Mouse (Mus musculus) adrenal gland, postnatal 36 days (tissue): ENCODE data around the gene Ripk3. TPM values are rescaled to one million over a fixed set of nuclear protein-coding genes. Genes with fewer than 3 reads are reported as not detected.

ENCODE experiments used
- DNase-seq, 2 experiments: peaks; one replicate each; pipeline ENCODE4 v3.0.0; 2021; ENCODE audit warnings: mixed read lengths in 1 of 2
- total RNA-seq, 2 experiments: library from RNA; stranded (reverse); gene quantifications; 2 replicates each; pipeline ENCODE4 v1.2.3; 2021

Ripk3 gene
- total RNA-seq, 2 experiments from 2014 or later, result 4.5 to 5.3 TPM

DNA sequence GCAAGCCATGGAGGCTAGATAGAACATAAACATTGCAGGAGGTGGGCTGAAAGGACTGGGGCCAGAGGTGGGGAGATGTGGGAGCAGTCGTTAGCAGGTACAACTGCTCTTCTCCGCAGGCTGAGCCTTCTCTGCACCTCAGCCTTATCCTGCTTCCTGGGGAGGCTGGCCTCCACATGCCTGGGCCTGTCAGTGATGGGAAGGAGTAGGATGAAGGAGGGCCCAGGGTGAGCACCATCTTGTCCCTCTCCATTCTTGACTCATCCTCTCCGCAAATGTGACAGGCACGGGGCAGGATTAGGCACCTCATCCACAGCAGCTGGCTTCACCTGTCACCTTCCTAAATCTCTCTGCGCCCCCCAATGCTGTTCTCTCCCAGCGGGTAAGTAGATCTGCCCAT is 27.5 kb downstream of the Ripk3 start, which contains the start of gene Ltb4r2:
Ltb4r2 (plus strand) TSS at position 266 of the 400 bp plus-strand sequence.
- DNase-seq, result no peak

DNA sequence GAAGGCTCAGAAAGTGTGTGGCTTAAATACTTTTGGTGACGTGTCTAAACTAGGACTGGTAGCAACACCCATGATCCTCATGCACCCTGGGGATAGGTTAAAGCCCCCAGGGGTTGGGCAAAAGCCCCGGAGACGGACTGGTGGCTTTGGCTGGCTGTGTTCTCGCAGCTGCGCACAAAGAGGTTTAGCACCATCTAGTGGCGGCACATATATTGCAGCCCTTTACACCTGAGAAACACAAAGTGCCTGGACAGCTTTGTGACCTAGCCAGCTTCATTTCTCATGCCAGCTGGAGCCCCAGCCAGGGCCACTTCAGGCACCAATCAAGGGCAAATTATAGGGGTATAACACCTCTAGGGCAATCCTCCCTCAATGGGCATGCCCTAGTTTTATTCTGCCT is 28.5 kb downstream of the Ripk3 start:
- peak; percentile 85 for DNase-seq

DNA sequence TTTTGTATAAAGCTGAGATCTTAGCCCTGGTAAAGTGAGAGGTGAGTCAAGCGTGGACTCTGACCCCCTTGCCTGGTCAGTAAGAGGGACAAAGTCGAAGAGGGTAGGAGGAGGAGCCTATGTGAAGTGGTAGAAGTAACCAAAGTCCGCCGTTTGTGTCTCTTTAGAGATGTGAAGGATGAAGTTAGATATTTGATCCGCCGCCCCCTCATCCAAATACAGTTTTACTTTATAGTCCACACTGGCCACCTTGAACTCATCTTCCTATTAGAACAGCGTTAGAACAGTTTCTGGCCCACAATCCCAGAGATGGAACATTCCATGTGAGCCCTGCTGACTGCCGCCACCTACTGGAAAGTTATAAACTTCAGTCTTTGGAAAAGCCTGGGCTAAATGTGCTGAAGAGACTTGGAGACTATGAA is 30.3 kb downstream of the Ripk3 start, which contains the start of gene Cideb:
Cideb (minus strand) TSS at position 96 of the 422 bp plus-strand sequence.
- peak; percentile 43 to 65 for DNase-seq

DNA sequence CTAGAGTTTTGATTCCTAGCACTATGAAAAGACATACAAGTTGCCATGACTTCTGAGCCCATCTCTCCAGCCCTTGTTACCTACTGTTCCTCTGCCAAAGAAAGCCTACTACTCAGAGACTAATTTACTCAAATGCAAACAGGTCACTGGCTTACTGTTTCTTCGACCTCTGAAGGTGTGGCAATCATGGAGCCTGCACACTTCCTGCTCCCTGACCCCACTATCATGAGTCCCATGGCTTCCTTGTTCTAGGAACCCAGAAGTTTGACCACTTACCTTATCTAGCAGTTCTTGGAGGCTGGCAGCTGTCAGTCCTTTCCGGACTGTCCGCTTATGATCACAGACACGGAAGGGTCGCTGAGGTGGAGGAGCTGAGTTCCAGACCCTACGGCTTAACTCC is 31.1 kb downstream of the Ripk3 start:
- DNase-seq, result no peak

DNA sequence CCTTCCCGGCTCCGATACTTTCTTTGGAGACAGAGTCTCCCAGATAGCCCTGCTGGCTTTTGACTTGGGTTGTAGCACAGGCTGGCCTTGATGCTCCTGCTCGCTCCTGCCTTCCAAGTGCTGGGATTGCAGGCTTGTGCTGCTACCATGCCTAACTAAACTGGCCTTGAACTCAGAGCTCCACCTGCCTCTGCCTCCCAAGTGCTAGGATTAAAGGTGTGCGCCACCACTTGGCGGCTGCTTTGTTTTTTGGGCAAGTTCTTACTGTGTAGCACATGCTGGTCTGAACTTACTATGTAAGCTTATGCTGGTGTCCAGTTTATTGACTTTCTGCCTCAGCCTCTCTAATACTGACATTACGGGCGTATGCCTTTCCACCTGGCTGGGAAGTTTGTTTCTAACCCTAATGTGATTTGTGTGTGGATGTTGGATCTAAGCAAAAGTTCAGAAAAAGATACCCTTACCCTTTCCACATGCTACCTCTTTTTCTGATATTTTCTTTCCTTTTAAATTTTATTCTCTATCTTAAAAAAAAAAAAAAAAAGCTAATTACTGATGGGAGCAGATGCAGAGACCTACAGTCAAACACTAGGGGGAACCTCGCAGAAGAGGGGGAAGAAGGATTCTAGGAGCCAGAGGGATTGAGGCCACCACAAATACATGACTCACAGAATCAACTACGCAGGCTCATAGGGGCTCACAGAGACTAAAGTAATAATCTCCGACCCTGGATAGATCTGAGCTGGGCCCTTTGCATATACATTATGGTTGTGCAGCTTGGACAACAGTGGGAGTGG is 41.4 kb downstream of the Ripk3 start:
- DNase-seq, result no peak

DNA sequence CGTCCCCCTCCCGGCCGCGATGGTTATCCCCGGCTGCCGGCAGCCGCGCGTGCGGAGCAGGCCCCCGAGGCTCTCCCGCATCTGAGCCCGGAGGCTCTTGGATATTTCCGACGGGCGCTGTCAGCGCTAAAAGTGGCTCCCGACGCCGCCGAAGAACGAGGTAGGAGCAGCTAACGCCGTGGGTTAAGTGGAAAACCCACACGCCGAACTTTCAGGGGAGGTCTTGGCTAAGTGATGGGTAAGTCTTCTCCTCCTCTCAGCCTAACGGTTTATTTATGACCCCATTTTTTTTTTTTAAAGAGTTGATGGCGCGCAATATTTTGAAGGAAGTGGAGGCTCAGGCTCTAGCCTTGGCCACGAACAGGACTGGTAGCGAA is 42.8 kb downstream of the Ripk3 start:
- no peak for DNase-seq

DNA sequence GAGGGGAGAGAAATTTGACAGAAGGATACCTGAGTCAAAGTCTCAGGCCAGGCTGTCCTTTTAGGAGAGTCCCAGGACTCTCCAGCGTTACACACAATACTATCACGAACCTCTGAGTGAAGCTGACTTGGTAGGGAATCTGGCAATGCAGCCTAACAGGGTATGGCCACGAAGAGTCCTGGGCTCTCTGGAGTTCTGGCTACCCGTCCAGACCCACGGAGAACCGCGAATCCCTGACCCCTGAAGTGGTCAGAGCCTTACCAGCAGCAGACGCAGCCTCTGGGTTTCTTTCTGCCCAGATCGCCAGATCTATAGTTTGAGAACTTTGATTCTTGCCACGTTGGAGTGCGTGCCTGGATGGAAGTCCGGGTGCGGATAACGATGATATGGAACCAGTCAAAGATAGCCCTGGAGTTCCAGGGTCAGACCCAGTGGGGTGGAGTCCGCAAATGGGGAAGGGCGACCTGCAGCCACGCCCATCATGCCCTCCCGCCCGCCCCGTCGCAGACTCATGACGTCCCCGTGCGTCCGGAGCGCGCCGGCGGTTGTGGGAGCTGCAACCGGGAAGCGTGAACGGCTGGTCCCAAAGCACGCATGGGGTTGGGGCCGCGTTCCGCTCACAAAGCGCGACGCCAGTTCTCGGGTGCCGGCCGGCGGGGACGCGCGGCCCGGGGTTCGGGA is 43.3 kb downstream of the Ripk3 start, which contains the start of the genes Dhrs1 and Nop9:
Dhrs1 (minus strand) TSS at position 511 of the 681 bp plus-strand sequence.
Nop9 (plus strand) TSS at position 514 of the 681 bp plus-strand sequence.
- DNase-seq, result peak; percentile 92 to 93

DNA sequence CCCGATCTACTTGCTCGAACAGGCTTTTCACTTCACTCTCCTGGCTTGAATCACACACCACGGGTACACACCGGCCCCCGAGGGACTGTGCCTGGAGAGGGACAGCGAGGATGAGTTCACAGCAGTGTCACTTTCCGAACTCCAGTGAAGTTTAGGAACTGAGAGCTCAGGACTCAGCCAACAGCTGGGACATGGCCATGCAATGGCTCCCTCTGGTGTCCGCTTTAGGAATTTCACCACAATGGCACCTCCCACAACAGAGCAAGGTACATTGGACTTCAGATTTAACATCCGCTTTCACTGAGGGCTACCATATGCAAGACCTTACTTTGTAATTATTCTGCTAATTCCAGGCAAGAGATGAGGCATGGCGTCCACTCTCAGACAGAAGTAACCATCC is 45.0 kb downstream of the Ripk3 start:
- DNase-seq, result peak; percentile 87 to 90

DNA sequence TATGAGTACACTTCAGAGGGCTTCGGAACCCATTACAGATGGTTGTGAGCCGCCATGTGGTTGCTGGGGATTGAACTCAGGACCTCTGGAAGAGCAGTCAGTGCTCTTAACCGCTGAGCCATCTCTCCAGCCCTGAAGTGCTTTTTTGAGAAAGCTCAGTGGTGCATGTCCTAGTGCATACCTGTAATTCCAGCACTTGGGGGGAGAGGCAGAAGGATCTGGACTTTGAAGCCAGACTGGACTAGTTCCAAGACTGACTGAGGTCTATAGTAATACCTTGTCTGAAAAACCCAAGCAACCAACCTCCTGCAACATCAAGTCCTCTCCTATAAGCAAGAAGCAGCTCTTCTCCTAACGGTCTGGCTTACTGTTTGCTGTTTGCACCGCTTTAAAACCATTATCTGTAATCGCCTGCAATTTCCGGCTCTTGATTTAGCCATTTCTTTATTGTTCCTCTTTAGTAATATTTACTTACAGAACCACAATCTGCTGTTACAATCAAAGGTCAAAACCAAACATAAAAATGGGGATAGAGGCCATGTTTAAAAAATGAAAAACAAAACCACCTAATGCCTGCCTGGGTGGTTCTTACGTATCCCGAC is 51.5 kb downstream of the Ripk3 start:
- no peak for DNase-seq

DNA sequence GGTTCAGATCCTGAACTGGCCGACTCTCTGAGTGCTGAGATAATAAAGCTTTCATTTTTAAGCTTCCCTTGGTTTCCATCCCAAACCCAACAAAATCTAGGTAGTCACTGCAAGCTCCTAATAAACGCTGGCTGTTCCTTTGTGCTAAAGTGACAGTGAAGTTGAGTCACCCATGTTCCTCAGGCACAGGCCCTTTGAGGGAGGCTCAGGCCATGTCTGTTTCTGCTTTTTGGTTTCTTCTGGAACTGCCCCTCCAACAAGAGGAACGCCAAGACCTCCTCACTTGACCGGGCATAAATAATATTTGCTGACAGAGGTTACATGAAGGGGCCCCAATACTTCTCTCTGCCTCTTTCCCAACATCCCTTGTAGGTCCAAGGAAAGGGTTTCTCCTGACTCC is 52.9 kb downstream of the Ripk3 start:
- DNase-seq, result no peak

DNA sequence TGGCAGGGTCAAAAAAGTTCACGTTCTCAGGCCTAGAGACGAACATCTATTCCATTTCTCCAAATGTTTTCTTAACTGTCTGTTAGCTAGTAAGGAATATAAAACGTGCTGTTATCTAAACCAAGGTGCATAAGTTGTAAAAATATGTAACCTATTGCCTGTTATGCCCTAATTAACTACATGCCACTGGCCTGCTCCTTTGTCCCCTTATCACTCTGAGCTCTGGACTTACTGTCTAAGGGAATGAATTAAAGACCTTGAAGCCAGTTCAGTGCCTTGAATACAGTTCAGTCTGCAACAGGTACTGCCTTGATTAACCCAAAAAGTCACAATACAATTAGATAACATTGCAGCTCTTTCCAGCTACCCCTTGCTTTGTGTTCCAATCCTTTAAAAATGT is 53.3 kb downstream of the Ripk3 start:
- DNase-seq, result no peak

Other genes starting within 250 kb of the Ripk3 start
- gene Pck2, start 248.6 kb downstream of the Ripk3 start, total RNA-seq, result 10 to 100 TPM; 29.4 to 39.9 TPM
- 100 to 1,000 TPM; 110 to 139 TPM for gene Dcaf11, start 228.9 kb downstream of the Ripk3 start, total RNA-seq
- 1 to 10 TPM in 1 of 2 experiments, not detected in 1; 1.0 TPM for gene A730061H03Rik, start 228.5 kb downstream of the Ripk3 start, total RNA-seq
- 1 to 10 TPM in 1 of 2 experiments, under 1 TPM in 1; 0.63 to 1.5 TPM for gene Fitm1, start 213.2 kb downstream of the Ripk3 start, total RNA-seq
- gene Psme1, start 210.7 kb downstream of the Ripk3 start, total RNA-seq, result 100 to 1,000 TPM; 203 to 361 TPM
- 10 to 100 TPM; 28.0 to 45.9 TPM for gene Emc9, start 203.6 kb downstream of the Ripk3 start, total RNA-seq
- 100 to 1,000 TPM; 311 to 396 TPM for gene Psme2, start 197.8 kb downstream of the Ripk3 start, total RNA-seq
- 10 to 100 TPM; 33.7 to 33.9 TPM for gene Rnf31, start 197.2 kb downstream of the Ripk3 start, total RNA-seq
- gene Irf9, start 185.3 kb downstream of the Ripk3 start, total RNA-seq, result 10 to 100 TPM; 30.3 to 30.6 TPM
- 1 to 10 TPM; 5.8 to 6.6 TPM for gene Rec8, start 170.8 kb downstream of the Ripk3 start, total RNA-seq
- 100 to 1,000 TPM; 112 to 157 TPM for gene Ipo4, start 152.9 kb downstream of the Ripk3 start, total RNA-seq
- not detected for gene Gm49378, start 151.0 kb downstream of the Ripk3 start, total RNA-seq
- 10 to 100 TPM; 83.2 to 98.1 TPM for gene Tm9sf1, start 145.1 kb downstream of the Ripk3 start, total RNA-seq
- 1 to 10 TPM; 1.6 to 1.7 TPM for gene Tssk4, start 138.7 kb downstream of the Ripk3 start, total RNA-seq
- 10 to 100 TPM; 43.6 to 76.9 TPM for gene Mdp1, start 128.4 kb downstream of the Ripk3 start, total RNA-seq
- gene Gmpr2, start 116.9 kb downstream of the Ripk3 start, total RNA-seq, result 10 to 100 TPM; 26.6 to 28.9 TPM
- 100 to 1,000 TPM; 335 to 393 TPM for gene Nedd8, start 116.7 kb downstream of the Ripk3 start, total RNA-seq
- gene Tinf2, start 107.0 kb downstream of the Ripk3 start, total RNA-seq, result 10 to 100 TPM; 30.8 to 35.6 TPM
- under 1 TPM; 0.26 TPM for gene Tgm1, start 74.9 kb downstream of the Ripk3 start, total RNA-seq
- 10 to 100 TPM; 17.2 to 25.1 TPM for gene Rabggta, start 66.6 kb downstream of the Ripk3 start, total RNA-seq
- gene Dhrs1, start 43.2 kb downstream of the Ripk3 start, total RNA-seq, result 10 to 100 TPM; 72.7 to 73.2 TPM
- 10 to 100 TPM; 17.3 to 20.7 TPM for gene Nop9, start 43.2 kb downstream of the Ripk3 start, total RNA-seq
- 1 to 10 TPM in 1 of 2 experiments, under 1 TPM in 1; 0.93 to 1.3 TPM for gene Cideb, start 30.4 kb downstream of the Ripk3 start, total RNA-seq
- gene Ltb4r2, start 27.4 kb downstream of the Ripk3 start, total RNA-seq, result not detected
- under 1 TPM; 0.66 to 0.79 TPM for gene Ltb4r1, start 22.9 kb downstream of the Ripk3 start, total RNA-seq
- gene Adcy4, start 4.8 kb downstream of the Ripk3 start, total RNA-seq, result 10 to 100 TPM in 1 of 2 experiments, 1 to 10 TPM in 1; 6.7 to 13.8 TPM
- 10 to 100 TPM; 19.2 to 26.0 TPM for gene Nfatc4, start 34.3 kb upstream of the Ripk3 start, total RNA-seq
- gene Nynrin, start 65.1 kb upstream of the Ripk3 start, total RNA-seq, result 10 to 100 TPM in 1 of 2 experiments, 1 to 10 TPM in 1; 9.4 to 10.7 TPM
- under 1 TPM in 1 of 2 experiments, not detected in 1; 0.13 TPM for gene Cbln3, start 95.5 kb upstream of the Ripk3 start, total RNA-seq
- 10 to 100 TPM; 16.6 to 17.0 TPM for gene Khnyn, start 96.1 kb upstream of the Ripk3 start, total RNA-seq
- gene Sdr39u1, start 111.4 kb upstream of the Ripk3 start, total RNA-seq, result 10 to 100 TPM; 51.6 to 73.8 TPM
- 1 to 10 TPM; 1.9 to 2.7 TPM for gene Cma1, start 155.8 kb upstream of the Ripk3 start, total RNA-seq
- gene Cma2, start 162.1 kb upstream of the Ripk3 start, total RNA-seq, result not detected
- not detected for gene Mcpt1, start 229.1 kb upstream of the Ripk3 start, total RNA-seq
- not detected for gene Mcpt9, start 241.6 kb upstream of the Ripk3 start, total RNA-seq